Mouse (Mus musculus) limb, embryonic 10.5 days (tissue): ENCODE measurements around the gene Ptges3l. TPM values are rescaled to one million over a fixed set of nuclear protein-coding genes. Genes with fewer than 3 reads are reported as not detected.
"Not testable (repeated sequence)": the region's sequence is repeated elsewhere in the genome, so short reads cannot be mapped to it uniquely, and the experiment has no call there.

Experiments used
- DNase-seq: peaks from one replicate; pipeline ENCODE4 v3.0.0-alpha.2; 2017; ENCODE audit warnings: low spot score
- H3K27ac ChIP-seq: fragments of 300-500 bp; sonication (generic); 2 replicates; pipeline ENCODE4 v1.5.1; 2016; ENCODE audit warnings: mild to moderate bottlenecking
- H3K27me3 ChIP-seq: fragments of 300-500 bp; sonication (generic); 2 replicates; pipeline ENCODE4 v1.6.1; 2016; ENCODE audit warnings: low read depth, mild to moderate bottlenecking; ENCODE audit not compliant: poor library complexity, severe bottlenecking
- H3K36me3 ChIP-seq: fragments of 300-500 bp; sonication (generic); 2 replicates; pipeline ENCODE4 v1.6.1; 2016; ENCODE audit warnings: mild to moderate bottlenecking, moderate library complexity
- H3K4me1 ChIP-seq: fragments of 300-500 bp; sonication (generic); 2 replicates; pipeline ENCODE4 v1.6.1; 2016
- H3K4me3 ChIP-seq: fragments of 300-500 bp; sonication (generic); 2 replicates; pipeline ENCODE4 v1.5.1; 2016; ENCODE audit warnings: mild to moderate bottlenecking, moderate library complexity
- H3K9me3 ChIP-seq: fragments of 300-500 bp; sonication (generic); replicated peaks from 2 replicates; pipeline ENCODE4 v1.6.1; 2016; ENCODE audit warnings: mild to moderate bottlenecking
- WGBS: fragments of 180-500 bp; shearing (Covaris S2); methylation state at CpG from one replicate; pipeline ENCODE4 v1.1.7; 2016; 5-methylcytosine and 5-hydroxymethylcytosine counted together
- polyA plus RNA-seq: library from polyadenylated mRNA; unstranded; fragments of >200 nt; fragmentation: Nextera tagmentation; extraction: Ambion mirVana; gene quantifications from 2 replicates; pipeline ENCODE4 v1.2.1, GENCODE M21; 2016

Ptges3l gene
- polyA plus RNA-seq, 1 experiment from 2014 or later = 4.7 TPM

- no peaks in the 10 kb centered on the region for H3K9me3 ChIP-seq
- no peak overlapping the region for H3K4me3 ChIP-seq
- H3K36me3 ChIP-seq = peaks cover 4% of the 10 kb centered on the region
- H3K4me1 ChIP-seq = peaks cover 7% of the 10 kb centered on the region
- H3K27ac ChIP-seq = no peak overlapping the region
- 93% methylated on average over 10 of the region's 10 CpGs for WGBS
- no peak for DNase-seq
- no peaks in the 10 kb centered on the region for H3K27me3 ChIP-seq
These were observed 26.4 kb upstream of the Ptges3l start for GRCm38 (mm10) chr11:101451536-101451935.

- Histone ChIP-seq H3K27ac (no peak overlapping the region), H3K27me3 (no peaks in the 10 kb centered on the region), H3K36me3 (peaks cover 13% of the 10 kb centered on the region), H3K4me3 (no peak overlapping the region), H3K9me3 (no peaks in the 10 kb centered on the region), H3K4me1 (peaks cover 7% of the 10 kb centered on the region)
- 85% methylated on average over 3 of the region's 3 CpGs for WGBS
- no peak for DNase-seq
These were observed 25.3 kb upstream of the Ptges3l start for GRCm38 (mm10) chr11:101450394-101450793.

GRCm38 (mm10) chr11:101449596-101449995, 24.5 kb upstream of the Ptges3l start:
- peaks cover 21% of the 10 kb centered on the region for H3K36me3 ChIP-seq
- H3K27ac ChIP-seq, H3K9me3 ChIP-seq, H3K4me1 ChIP-seq, DNase-seq, H3K4me3 ChIP-seq, H3K27me3 ChIP-seq: not testable (repeated sequence)
- 90% methylated on average over 4 of the region's 4 CpGs for WGBS

- peaks cover 28% of the 10 kb centered on the region for H3K36me3 ChIP-seq
- no peak overlapping the region for H3K27ac ChIP-seq
- 84% methylated on average over 4 of the region's 4 CpGs for WGBS
- H3K9me3 ChIP-seq = no peaks in the 10 kb centered on the region
- H3K4me1 ChIP-seq = peaks cover 15% of the 10 kb centered on the region
- no peak overlapping the region; the same call in 1 of the 2 replicates for H3K4me3 ChIP-seq
- no peaks in the 10 kb centered on the region for H3K27me3 ChIP-seq
- DNase-seq = no peak
These were observed 23.8 kb upstream of the Ptges3l start for GRCm38 (mm10) chr11:101448899-101449298.

- H3K27ac ChIP-seq = peak within 1 kb of the TSS; percentile 50; the same call in 1 of the 2 replicates
- H3K27me3 ChIP-seq = no peaks in the 10 kb centered on the region
- peak within 1 kb of the TSS; percentile 40 for H3K4me3 ChIP-seq
- no peaks in the 10 kb centered on the region for H3K9me3 ChIP-seq
- 34% methylated on average over 10 of the region's 10 CpGs for WGBS
- H3K4me1 ChIP-seq = peaks cover 21% of the 10 kb centered on the region
- DNase-seq = no peak
- H3K36me3 ChIP-seq = peaks cover 34% of the 10 kb centered on the region
These were observed 23.2 kb upstream of the Ptges3l start, which contains the start of gene Ifi35 for GRCm38 (mm10) chr11:101448274-101448746. TSS of gene Ifi35 (plus strand) at chr11:101448407.

- Histone ChIP-seq H3K27ac (no peak overlapping the region), H3K27me3 (no peaks in the 10 kb centered on the region), H3K4me1 (peaks cover 25% of the 10 kb centered on the region), H3K36me3 (peaks cover 38% of the 10 kb centered on the region), H3K9me3 (no peaks in the 10 kb centered on the region), H3K4me3 (no peak overlapping the region; the same call in 1 of the 2 replicates)
- DNase-seq = no peak
- 86% methylated on average over 5 of the region's 5 CpGs for WGBS
These were observed 22.7 kb upstream of the Ptges3l start for GRCm38 (mm10) chr11:101447786-101448185.

- H3K27ac ChIP-seq, H3K9me3 ChIP-seq, H3K4me3 ChIP-seq, DNase-seq, H3K27me3 ChIP-seq: not testable (repeated sequence)
- Histone ChIP-seq H3K36me3 (peaks cover 38% of the 10 kb centered on the region), H3K4me1 (peaks cover 25% of the 10 kb centered on the region)
- 92% methylated on average over 8 of the region's 8 CpGs for WGBS
These were observed 21.7 kb upstream of the Ptges3l start for GRCm38 (mm10) chr11:101446860-101447259.

- DNase-seq = no peak
- Histone ChIP-seq H3K4me1 (peaks cover 25% of the 10 kb centered on the region), H3K4me3 (no peak overlapping the region), H3K27ac (no peak overlapping the region), H3K27me3 (no peaks in the 10 kb centered on the region), H3K9me3 (no peaks in the 10 kb centered on the region), H3K36me3 (peaks cover 38% of the 10 kb centered on the region)
- WGBS = 83% methylated on average over 1 of the region's 1 CpGs
These were observed 21.2 kb upstream of the Ptges3l start for GRCm38 (mm10) chr11:101446319-101446718.

GRCm38 (mm10) chr11:101442760-101443159, 17.6 kb upstream of the Ptges3l start:
- H3K27me3 ChIP-seq = no peaks in the 10 kb centered on the region
- peak overlapping the region; percentile 92 for H3K27ac ChIP-seq
- 1% methylated on average over 14 of the region's 14 CpGs for WGBS
- no peaks in the 10 kb centered on the region for H3K9me3 ChIP-seq
- no peak for DNase-seq
- H3K4me1 ChIP-seq = peaks cover 20% of the 10 kb centered on the region
- peak overlapping the region; percentile 66 for H3K4me3 ChIP-seq
- H3K36me3 ChIP-seq = peaks cover 38% of the 10 kb centered on the region

- Histone ChIP-seq H3K27me3 (no peaks in the 10 kb centered on the region), H3K9me3 (no peaks in the 10 kb centered on the region), H3K4me1 (peaks cover 20% of the 10 kb centered on the region), H3K36me3 (peaks cover 38% of the 10 kb centered on the region), H3K4me3 (peak within 1 kb of the TSS; percentile 66), H3K27ac (peak within 1 kb of the TSS; percentile 92)
- under 1% methylated on average over 42 of the region's 42 CpGs for WGBS
- DNase-seq = peak; percentile 98
These were observed 17.1 kb upstream of the Ptges3l start, which contains the start of gene Rpl27 for GRCm38 (mm10) chr11:101442127-101442693. TSS of gene Rpl27 (plus strand) at chr11:101442298.

- H3K27ac ChIP-seq = peak overlapping the region; percentile 92
- H3K4me3 ChIP-seq = peak overlapping the region; percentile 66
- peaks cover 35% of the 10 kb centered on the region for H3K36me3 ChIP-seq
- DNase-seq, H3K9me3 ChIP-seq, H3K27me3 ChIP-seq: not testable (repeated sequence)
- peaks cover 20% of the 10 kb centered on the region for H3K4me1 ChIP-seq
- 37% methylated on average over 15 of the region's 15 CpGs for WGBS
These were observed 16.5 kb upstream of the Ptges3l start for GRCm38 (mm10) chr11:101441450-101442126.

GRCm38 (mm10) chr11:101438006-101438405, 12.9 kb upstream of the Ptges3l start:
- H3K36me3 ChIP-seq = peaks cover 32% of the 10 kb centered on the region
- not testable (repeated sequence) for H3K27ac ChIP-seq, H3K4me1 ChIP-seq, H3K4me3 ChIP-seq, H3K9me3 ChIP-seq, DNase-seq, H3K27me3 ChIP-seq
- 55% methylated on average over 3 of the region's 3 CpGs for WGBS

- 88% methylated on average over 4 of the region's 4 CpGs for WGBS
These were observed 11.8 kb upstream of the Ptges3l start for GRCm38 (mm10) chr11:101436916-101437315.

More at GRCm38 (mm10) chr11:101436916-101437315, 11.8 kb upstream of the Ptges3l start:
- H3K36me3 ChIP-seq = peaks cover 40% of the 10 kb centered on the region
- no peak overlapping the region for H3K27ac ChIP-seq
- no peaks in the 10 kb centered on the region for H3K4me1 ChIP-seq
- no peaks in the 10 kb centered on the region for H3K27me3 ChIP-seq
- DNase-seq = no peak
- H3K4me3 ChIP-seq = no peak overlapping the region
- no peaks in the 10 kb centered on the region for H3K9me3 ChIP-seq
